Mouse (Mus musculus): ENCODE data around the gene Fbln1. TPM values are rescaled to one million over a fixed set of nuclear protein-coding genes. Genes with fewer than 3 reads are reported as not detected.

Fbln1 gene
- polyA plus RNA-seq, 1 experiment from 2014 or later, result 147 TPM

DNA sequence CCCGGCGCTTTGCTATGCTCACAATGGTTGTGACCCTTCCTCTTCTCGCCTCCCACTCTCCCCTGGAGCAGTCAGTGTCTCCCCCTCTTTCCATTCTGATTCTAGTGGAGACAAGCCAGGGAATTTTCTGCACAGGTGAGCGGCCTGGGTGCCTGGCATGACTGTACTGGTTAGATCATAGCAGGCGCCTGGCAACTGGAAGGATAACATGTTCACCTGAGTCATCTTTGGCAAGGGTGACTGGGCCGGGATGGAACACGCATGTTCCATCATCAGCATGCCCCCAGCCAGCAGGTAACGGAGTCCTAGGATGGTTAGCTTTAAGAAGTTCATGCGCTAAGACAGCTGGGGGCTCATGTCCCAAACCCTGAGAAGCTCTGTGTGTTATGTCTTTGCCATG is 93.2 kb downstream of the Fbln1 start:
- H3K4me1 ChIP-seq (replicated peaks; ENCODE audit: control insufficient read depth, insufficient read depth, low read length), result no peaks in the 10 kb centered on the region
- no peak overlapping the region for H3K4me2 ChIP-seq (ENCODE audit: low read depth, low read length, severe bottlenecking)
- H3K9me3 ChIP-seq (ENCODE audit: control insufficient read depth, low read length), result no peaks in the 10 kb centered on the region
- no peaks in the 10 kb centered on the region for H3K36me3 ChIP-seq (ENCODE audit: control insufficient read depth, insufficient read depth, low read length)
- H3K4me3 ChIP-seq (ENCODE audit: low read depth, low read length), result no peak overlapping the region
- H3K27ac ChIP-seq (ENCODE audit: low read depth, low read length), result no peak overlapping the region
- no peak overlapping the region for H3K9ac ChIP-seq (ENCODE audit: low read length)
- no peak for DNase-seq (ENCODE audit: low spot score)
- 90% methylated on average over 9 of the region's 9 CpGs for WGBS
- no peaks in the 10 kb centered on the region for H3K27me3 ChIP-seq (ENCODE audit: control insufficient read depth, insufficient read depth, low read length)
- no peak for ATAC-seq (replicated peaks; ENCODE audit: low FRiP score)

DNA sequence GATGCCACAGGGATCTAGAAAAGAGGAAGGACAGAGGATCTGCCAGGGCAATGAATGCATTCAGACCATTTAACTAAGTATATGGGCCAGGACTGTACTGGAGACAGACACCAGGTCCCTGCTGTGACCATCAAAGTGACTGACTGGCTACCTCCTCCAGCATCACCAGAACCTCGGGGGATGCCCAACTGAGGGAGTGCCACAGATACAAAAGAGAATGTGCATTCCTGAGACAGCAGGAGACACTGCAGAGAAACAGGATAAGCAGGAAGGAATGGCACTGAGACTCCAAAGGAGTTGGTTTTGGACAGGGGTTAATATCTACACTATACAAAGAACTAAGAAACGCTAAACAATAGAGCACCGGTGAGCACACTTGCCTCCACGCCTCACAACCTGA is 97.5 kb downstream of the Fbln1 start:
- 76% methylated on average over 4 of the region's 4 CpGs for WGBS
- H3K9me3 ChIP-seq (ENCODE audit: control insufficient read depth, low read length), result no peaks in the 10 kb centered on the region; the same call in 1 of the 2 replicates
- no peak for ATAC-seq (replicated peaks; ENCODE audit: low FRiP score)

DNA sequence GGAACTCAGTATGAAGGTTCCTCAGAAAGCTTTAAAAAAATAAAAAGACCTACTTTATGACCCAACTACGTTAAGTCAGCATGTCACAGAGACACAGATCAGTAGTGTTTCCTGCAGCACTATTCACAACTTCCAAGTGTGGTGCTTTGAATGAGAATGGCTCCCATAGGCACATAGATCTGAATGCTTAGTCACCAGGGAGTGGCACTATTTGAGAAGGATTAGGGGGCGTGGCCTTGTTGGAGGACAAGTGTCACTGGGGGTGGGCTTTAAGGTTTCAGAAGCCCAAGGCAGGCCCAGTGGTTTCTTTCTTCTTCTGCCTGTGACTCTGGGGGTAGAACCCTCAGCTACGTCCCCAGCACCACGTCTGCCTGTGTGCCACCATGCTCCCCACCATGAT is 98.2 kb downstream of the Fbln1 start:
- H3K27ac ChIP-seq (ENCODE audit: low read depth, low read length), result no peak overlapping the region
- no peak overlapping the region for H3K9ac ChIP-seq (ENCODE audit: low read length)
- WGBS, result 89% methylated on average over 4 of the region's 4 CpGs
- H3K27me3 ChIP-seq (ENCODE audit: control insufficient read depth, insufficient read depth, low read length), result no peaks in the 10 kb centered on the region
- H3K4me1 ChIP-seq (replicated peaks; ENCODE audit: control insufficient read depth, insufficient read depth, low read length), result no peaks in the 10 kb centered on the region
- H3K4me2 ChIP-seq (ENCODE audit: low read depth, low read length, severe bottlenecking), result no peak overlapping the region
- no peaks in the 10 kb centered on the region; the same call in 1 of the 2 replicates for H3K9me3 ChIP-seq (ENCODE audit: control insufficient read depth, low read length)
- no peak overlapping the region for H3K4me3 ChIP-seq (ENCODE audit: low read depth, low read length)
- no peak for DNase-seq (ENCODE audit: low spot score)
- no peaks in the 10 kb centered on the region for H3K36me3 ChIP-seq (ENCODE audit: control insufficient read depth, insufficient read depth, low read length)
- ATAC-seq (replicated peaks; ENCODE audit: low FRiP score), result no peak

More for the DNA sequence above, 97.5 kb downstream of the Fbln1 start:
- DNase-seq (ENCODE audit: low spot score), result no peak
- Histone ChIP-seq H3K36me3 (ENCODE audit: control insufficient read depth, insufficient read depth, low read length) (no peaks in the 10 kb centered on the region), H3K4me3 (ENCODE audit: low read depth, low read length) (no peak overlapping the region), H3K4me2 (ENCODE audit: low read depth, low read length, severe bottlenecking) (no peak overlapping the region), H3K9ac (ENCODE audit: low read length) (no peak overlapping the region), H3K27ac (ENCODE audit: low read depth, low read length) (no peak overlapping the region), H3K27me3 (ENCODE audit: control insufficient read depth, insufficient read depth, low read length) (no peaks in the 10 kb centered on the region), H3K4me1 (replicated peaks; ENCODE audit: control insufficient read depth, insufficient read depth, low read length) (no peaks in the 10 kb centered on the region)

DNA sequence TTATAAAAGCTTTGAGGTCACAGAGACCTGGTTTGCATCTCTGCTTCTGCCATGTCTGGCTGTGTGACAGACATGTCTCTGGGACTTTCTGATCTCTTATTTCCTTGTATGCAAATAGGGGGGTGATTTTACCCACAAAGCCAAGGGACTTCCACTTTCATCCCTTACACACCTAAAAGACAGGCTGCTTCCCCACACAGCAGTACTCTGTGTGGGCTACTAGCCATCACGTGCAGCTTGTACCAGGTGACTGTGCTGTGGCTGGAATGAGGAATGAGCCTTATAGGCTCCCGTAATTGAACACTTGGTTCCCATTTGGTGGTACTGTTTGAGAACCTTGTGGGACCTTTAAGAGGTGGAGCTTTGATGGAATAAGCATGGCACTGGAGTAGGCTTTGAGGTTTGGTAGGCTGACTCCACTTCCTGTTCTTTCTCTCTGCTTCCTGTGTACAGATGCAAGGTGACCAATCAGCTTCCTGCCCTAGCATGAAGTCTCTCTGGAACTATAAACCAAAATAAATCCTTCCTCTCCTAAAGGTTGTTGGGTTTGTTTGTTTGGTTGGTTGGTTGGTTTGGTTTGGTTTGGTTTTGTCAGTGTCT is 101.4 kb downstream of the Fbln1 start:
- Histone ChIP-seq H3K4me1 (replicated peaks; ENCODE audit: control insufficient read depth, insufficient read depth, low read length) (no peaks in the 10 kb centered on the region), H3K9me3 (ENCODE audit: control insufficient read depth, low read length) (no peaks in the 10 kb centered on the region; the same call in 1 of the 2 replicates), H3K9ac (ENCODE audit: low read length) (no peak overlapping the region), H3K4me2 (ENCODE audit: low read depth, low read length, severe bottlenecking) (no peak overlapping the region), H3K4me3 (ENCODE audit: low read depth, low read length) (no peak overlapping the region), H3K27ac (ENCODE audit: low read depth, low read length) (no peak overlapping the region), H3K36me3 (ENCODE audit: control insufficient read depth, insufficient read depth, low read length) (no peaks in the 10 kb centered on the region), H3K27me3 (ENCODE audit: control insufficient read depth, insufficient read depth, low read length) (no peaks in the 10 kb centered on the region)
- DNase-seq (ENCODE audit: low spot score) (no peak), ATAC-seq (replicated peaks; ENCODE audit: low FRiP score) (no peak)
- 91% methylated on average over 2 of the region's 2 CpGs for WGBS

DNA sequence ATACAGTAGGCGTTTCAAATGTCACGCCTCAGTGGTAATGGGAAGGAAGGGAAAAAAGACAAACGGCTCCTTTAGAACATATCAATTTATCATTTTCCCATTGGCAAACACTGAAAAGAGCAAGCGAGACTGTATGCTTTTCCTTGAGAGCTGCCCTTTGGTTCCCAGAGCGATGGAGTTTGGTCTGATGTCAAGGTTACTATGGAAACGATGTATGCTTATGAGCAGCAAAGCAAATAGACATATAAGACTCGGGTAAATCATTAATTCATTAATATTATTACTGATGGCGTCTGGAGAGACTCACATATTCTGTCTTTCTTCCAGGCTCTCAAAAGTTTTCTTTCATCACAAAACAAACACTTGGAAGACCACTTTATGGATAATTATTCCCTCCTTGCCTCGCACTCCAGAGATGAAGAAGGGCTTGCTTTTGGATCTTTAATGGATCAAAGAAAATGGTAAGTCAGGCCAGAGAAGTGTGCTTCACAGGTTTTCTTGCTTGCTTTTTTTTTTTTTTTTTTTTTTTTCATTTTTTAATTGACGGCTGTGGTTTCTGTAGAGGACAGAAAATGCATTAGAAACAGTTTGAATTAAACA is 105.4 kb downstream of the Fbln1 start:
- no peak for DNase-seq (ENCODE audit: low spot score)
- 78% methylated on average over 10 of the region's 10 CpGs for WGBS

DNA sequence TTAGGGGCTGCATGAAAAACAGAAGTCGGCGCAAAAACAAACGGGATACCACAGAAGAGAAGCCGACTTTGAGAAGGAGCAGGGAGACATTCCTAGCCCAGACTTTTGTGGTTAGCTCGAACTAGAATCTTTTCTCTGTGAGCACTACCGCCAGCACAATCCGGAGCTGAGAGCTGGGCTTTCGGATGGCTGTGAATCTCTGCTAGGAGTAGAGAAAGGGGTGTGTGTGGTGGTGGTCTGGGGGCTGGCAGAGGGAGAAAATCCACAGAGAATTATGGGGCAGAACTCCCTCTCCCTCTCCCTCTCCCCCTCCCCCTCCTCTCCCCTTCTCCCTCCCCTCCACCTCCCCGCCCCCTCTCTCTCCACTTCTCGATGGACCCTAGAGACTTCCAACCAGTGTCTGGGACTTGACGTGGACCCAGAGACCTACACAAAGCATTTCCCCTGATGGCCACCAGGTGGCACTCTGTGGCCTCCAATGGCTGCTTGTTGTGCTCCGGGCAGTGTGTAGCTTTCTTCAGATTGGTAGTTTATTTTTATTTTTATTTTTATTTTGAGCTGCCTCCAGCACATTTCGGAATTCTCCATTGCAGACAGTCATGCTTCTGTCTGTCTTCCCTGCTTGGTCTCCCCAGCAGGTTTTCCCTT is 109.8 kb downstream of the Fbln1 start:
- H3K27me3 ChIP-seq (ENCODE audit: control insufficient read depth, insufficient read depth, low read length), result no peaks in the 10 kb centered on the region
- peaks cover 5% of the 10 kb centered on the region; the same call in 1 of the 2 replicates for H3K4me1 ChIP-seq (replicated peaks; ENCODE audit: control insufficient read depth, insufficient read depth, low read length)
- no peak overlapping the region for H3K4me2 ChIP-seq (ENCODE audit: low read depth, low read length, severe bottlenecking)
- H3K9me3 ChIP-seq (ENCODE audit: control insufficient read depth, low read length), result no peaks in the 10 kb centered on the region
- 43% methylated on average over 11 of the region's 13 CpGs for WGBS
- DNase-seq (ENCODE audit: low spot score) (peak; percentile 88), ATAC-seq (replicated peaks; ENCODE audit: low FRiP score) (peak; percentile 69)
- H3K4me3 ChIP-seq (ENCODE audit: low read depth, low read length), result no peak overlapping the region
- no peak overlapping the region for H3K27ac ChIP-seq (ENCODE audit: low read depth, low read length)
- H3K9ac ChIP-seq (ENCODE audit: low read length), result no peak overlapping the region; the same call in 1 of the 2 replicates
- H3K36me3 ChIP-seq (ENCODE audit: control insufficient read depth, insufficient read depth, low read length), result no peaks in the 10 kb centered on the region

More for the DNA sequence above, 105.4 kb downstream of the Fbln1 start:
- H3K4me3 ChIP-seq (ENCODE audit: low read depth, low read length), result no peak overlapping the region
- H3K27me3 ChIP-seq (ENCODE audit: control insufficient read depth, insufficient read depth, low read length), result no peaks in the 10 kb centered on the region
- no peaks in the 10 kb centered on the region; the same call in 1 of the 2 replicates for H3K9me3 ChIP-seq (ENCODE audit: control insufficient read depth, low read length)
- ATAC-seq (replicated peaks; ENCODE audit: low FRiP score), result no peak
- no peak overlapping the region for H3K4me2 ChIP-seq (ENCODE audit: low read depth, low read length, severe bottlenecking)
- H3K27ac ChIP-seq (ENCODE audit: low read depth, low read length), result no peak overlapping the region
- peaks cover 5% of the 10 kb centered on the region; the same call in 1 of the 2 replicates for H3K4me1 ChIP-seq (replicated peaks; ENCODE audit: control insufficient read depth, insufficient read depth, low read length)
- H3K9ac ChIP-seq (ENCODE audit: low read length), result no peak overlapping the region
- no peaks in the 10 kb centered on the region for H3K36me3 ChIP-seq (ENCODE audit: control insufficient read depth, insufficient read depth, low read length)

DNA sequence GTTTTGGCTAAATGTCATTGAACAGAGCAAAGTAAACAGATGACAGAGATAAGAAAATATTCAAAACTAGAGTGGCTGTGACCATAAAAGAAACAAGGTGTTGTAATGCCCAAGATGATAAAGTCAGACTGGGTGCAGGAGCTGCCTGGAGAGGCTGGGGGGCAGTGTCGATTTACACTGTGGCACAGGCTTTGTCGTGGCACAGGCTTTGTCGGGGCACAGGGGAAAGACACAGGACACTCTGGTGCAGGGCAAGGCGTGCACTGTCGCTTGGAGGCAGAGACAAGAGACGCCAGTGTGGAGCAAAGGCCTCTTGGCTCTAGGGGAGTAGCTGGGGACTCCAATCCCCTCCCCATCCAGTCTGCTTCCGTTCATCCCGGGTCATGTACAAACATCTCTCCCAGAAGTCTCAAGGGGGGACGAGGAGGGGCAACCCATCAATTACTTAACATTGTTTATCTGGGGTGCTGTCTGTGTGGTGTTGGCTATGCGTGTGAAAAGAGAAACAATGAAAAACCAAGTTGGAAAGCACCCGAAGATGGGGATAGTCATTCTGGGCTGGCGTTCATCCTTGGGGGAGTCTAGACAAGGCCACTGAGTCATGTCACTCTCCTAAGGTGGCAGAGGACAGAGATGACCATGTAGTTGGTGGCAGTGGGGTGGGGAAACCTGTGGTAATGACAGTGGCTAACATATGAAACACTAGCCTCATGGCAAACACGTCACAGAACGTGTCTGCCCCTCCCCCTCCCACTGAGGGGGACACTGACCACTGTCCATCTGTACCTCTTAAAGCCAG is 110.8 kb downstream of the Fbln1 start:
- peak overlapping the region; percentile 8; the same call in 1 of the 2 replicates for H3K9ac ChIP-seq (ENCODE audit: low read length)
- no peak overlapping the region for H3K4me3 ChIP-seq (ENCODE audit: low read depth, low read length)
- no peaks in the 10 kb centered on the region for H3K9me3 ChIP-seq (ENCODE audit: control insufficient read depth, low read length)
- H3K4me2 ChIP-seq (ENCODE audit: low read depth, low read length, severe bottlenecking), result no peak overlapping the region
- no peaks in the 10 kb centered on the region for H3K27me3 ChIP-seq (ENCODE audit: control insufficient read depth, insufficient read depth, low read length)
- H3K36me3 ChIP-seq (ENCODE audit: control insufficient read depth, insufficient read depth, low read length), result no peaks in the 10 kb centered on the region
- WGBS, result 68% methylated on average over 14 of the region's 14 CpGs
- no peak for ATAC-seq (replicated peaks; ENCODE audit: low FRiP score)
- no peak overlapping the region for H3K27ac ChIP-seq (ENCODE audit: low read depth, low read length)
- DNase-seq (ENCODE audit: low spot score), result peak; percentile 49
- peaks cover 5% of the 10 kb centered on the region; the same call in 1 of the 2 replicates for H3K4me1 ChIP-seq (replicated peaks; ENCODE audit: control insufficient read depth, insufficient read depth, low read length)

DNA sequence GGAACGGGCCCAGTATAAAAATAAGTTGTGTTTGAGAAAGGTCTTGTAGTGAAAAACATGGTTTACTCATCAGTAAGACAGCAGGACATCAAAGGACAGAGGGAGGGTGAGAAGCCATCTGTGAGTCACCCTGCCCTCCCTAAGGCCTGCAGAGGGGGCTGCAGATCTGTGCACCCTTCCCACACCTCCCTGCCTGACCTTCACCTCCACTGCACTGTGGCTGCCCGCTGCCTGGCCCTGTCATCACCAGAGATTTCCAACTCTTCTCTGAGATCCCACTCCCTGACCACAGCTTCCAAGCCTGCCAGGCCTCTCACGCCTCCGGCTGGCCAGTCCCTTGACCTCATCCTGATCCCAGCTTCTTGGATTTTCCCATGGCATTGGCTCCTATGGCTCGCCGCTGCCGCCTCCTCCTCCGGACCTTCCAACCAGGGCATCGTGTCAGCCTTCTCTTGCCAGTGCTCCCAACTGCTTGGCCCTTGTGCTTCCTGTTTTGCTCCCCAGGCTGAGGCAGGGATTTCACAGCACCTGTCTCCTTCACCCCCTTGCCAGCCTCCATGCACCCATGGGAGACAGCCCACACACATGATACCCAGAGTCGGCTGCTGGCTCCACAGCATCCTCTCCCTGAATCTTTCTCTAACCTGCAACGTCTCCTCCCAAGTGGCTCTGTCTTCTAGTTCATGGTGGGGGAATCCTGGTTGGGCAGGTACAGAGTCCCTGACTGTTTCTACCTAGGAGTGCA is 114.3 kb downstream of the Fbln1 start:
- Histone ChIP-seq H3K9ac (ENCODE audit: low read length) (no peak overlapping the region), H3K36me3 (ENCODE audit: control insufficient read depth, insufficient read depth, low read length) (no peaks in the 10 kb centered on the region), H3K4me2 (ENCODE audit: low read depth, low read length, severe bottlenecking) (no peak overlapping the region), H3K27me3 (ENCODE audit: control insufficient read depth, insufficient read depth, low read length) (no peaks in the 10 kb centered on the region), H3K9me3 (ENCODE audit: control insufficient read depth, low read length) (no peaks in the 10 kb centered on the region), H3K27ac (ENCODE audit: low read depth, low read length) (no peak overlapping the region), H3K4me3 (ENCODE audit: low read depth, low read length) (no peak overlapping the region), H3K4me1 (replicated peaks; ENCODE audit: control insufficient read depth, insufficient read depth, low read length) (peaks cover 3% of the 10 kb centered on the region; the same call in 1 of the 2 replicates)
- peak; percentile 19 for DNase-seq (ENCODE audit: low spot score)
- ATAC-seq (replicated peaks; ENCODE audit: low FRiP score), result no peak
- 84% methylated on average over 11 of the region's 11 CpGs for WGBS
